Mouse (Mus musculus): ENCODE measurements around the gene Wdr95.
"Not testable (repeated sequence)": the region's sequence is repeated elsewhere in the genome, so short reads cannot be mapped to it uniquely, and the experiment has no call there.

Wdr95 gene

GRCm38 (mm10) chr5:149517116-149517515, 11.4 kb upstream of the Wdr95 start:
- DNase-seq = no peak

- DNase-seq = no peak
Measured at GRCm38 (mm10) chr5:149520806-149521205, 7.7 kb upstream of the Wdr95 start.

GRCm38 (mm10) chr5:149523856-149524241, 4.6 kb upstream of the Wdr95 start:
- no peak for DNase-seq

- DNase-seq = peak; percentile 59
Measured at GRCm38 (mm10) chr5:149524242-149524858, 4.1 kb upstream of the Wdr95 start.

DNA sequence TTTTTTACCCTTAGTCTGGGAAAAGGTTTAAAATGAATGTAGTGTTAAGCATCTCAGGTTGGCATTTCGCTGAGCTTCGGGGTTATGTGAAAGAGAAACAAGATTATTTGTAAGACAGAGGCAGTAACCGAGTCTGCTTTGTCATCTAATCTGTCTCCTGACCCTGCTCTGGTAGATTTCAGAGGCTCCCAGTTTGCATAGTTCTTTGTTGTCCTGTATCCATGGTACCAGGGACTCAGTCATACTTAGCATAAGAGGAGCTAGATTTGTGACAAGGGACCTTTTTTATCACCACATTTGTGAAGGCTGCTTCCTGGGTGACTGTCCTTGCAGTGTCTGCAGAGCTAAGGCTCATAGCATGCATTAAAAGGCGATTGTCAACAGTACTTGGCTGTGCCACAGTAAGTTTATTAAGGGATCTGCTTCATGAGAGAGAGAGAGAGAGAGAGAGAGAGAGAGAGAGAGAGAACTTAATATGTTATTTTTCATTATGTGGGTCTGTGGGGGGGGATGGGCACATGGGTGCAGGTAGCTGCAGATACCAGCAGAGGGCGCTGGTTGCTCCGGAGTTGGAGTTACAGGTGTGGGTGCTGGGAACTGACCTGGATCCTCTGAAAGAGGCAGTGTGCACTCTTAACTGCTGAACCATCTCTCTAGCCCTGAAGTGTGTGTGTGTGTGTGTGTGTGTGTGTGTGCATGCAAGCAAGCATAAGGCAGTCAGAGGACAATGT, 3.3 kb upstream of the Wdr95 start:
- no peak for DNase-seq

DNA sequence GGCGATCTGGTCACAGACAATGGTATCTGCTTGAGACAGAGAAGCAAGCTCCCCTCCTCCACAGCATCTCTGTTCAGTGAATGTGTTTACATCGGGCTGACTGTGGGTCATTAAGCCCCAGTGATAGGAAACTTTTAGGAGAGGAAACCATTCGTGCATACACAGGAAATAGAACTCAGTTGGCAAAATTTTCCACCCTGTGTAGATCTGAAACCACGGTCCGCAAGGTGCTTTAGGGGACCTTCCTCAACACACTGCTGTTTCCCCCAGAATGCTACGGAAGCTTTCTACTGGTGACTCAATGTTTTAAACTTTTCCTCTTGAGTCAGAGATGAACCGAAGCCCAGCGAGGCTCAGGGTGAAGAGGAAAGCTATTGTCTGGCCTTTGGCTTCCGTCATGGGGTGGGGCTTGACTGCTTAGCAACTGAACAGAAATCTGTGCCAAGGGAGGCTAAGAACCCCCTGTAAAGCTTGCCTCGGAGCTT, 2.0 kb upstream of the Wdr95 start:
- peak; percentile 38 for DNase-seq

- DNase-seq = not testable (repeated sequence)
Measured at GRCm38 (mm10) chr5:149527292-149527691, 1.2 kb upstream of the Wdr95 start.

- DNase-seq = no peak
Measured at GRCm38 (mm10) chr5:149533847-149534246, 5.4 kb downstream of the Wdr95 start.

DNA sequence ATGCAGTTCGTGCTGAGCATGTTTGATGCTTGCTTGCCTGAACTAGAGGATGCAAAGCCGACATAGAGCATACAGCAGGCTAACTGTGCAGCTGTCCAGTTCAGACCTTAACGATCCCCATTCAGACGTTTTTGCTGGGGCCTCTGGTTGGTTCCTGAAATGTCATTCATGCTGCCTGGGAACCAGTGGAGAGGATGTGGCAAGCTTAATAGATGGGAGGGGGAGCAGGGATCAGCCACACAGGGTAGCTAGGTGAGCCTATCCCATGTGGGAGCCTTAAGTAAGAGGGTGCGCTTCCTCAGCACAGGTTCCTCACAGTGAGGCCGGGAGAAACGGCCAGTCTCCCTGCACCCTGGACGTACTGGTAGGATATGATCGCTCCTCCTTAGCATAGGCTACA, 7.5 kb downstream of the Wdr95 start:
- DNase-seq = no peak

GRCm38 (mm10) chr5:149537796-149538511, 9.5 kb downstream of the Wdr95 start:
- DNase-seq = no peak

DNA sequence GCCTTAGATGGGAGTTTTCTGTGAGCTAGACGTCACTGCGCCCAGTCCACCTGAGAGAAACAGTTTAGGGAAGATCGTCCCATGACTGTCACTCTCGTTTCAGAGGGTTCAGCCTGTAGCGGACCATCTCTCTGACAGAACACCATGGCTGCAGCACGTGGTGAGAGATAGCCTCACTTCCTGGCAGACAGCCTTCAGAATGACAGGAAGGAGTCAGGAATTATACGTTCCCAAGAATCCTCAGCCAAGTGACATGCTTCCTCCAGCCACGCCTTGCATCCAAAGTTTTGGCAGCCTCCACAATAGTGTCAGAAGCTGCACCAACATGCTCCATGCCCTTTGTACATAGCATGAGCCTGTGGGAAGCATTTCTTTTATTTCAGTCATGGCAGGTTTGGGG, 10.1 kb downstream of the Wdr95 start:
- no peak for DNase-seq

DNA sequence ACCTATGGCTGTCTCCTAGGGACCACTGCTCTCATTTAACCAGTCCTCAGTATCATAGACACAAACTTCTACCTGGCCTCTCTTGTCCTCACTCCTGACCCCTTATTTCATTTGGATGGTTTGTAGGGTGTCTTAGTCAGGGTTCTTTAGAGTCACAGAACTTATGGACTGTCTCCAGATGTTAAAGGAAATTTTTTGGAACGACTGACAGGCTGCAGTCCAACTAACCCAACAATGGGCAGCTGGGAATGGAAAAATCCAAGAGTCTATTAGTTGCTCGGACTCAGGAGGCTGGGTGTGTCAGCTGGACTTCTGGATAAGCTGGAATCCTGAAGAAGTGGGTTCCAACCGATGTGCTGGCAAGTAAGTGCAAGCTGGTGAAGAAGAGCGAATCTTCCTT, 10.6 kb downstream of the Wdr95 start:
- DNase-seq = no peak

DNA sequence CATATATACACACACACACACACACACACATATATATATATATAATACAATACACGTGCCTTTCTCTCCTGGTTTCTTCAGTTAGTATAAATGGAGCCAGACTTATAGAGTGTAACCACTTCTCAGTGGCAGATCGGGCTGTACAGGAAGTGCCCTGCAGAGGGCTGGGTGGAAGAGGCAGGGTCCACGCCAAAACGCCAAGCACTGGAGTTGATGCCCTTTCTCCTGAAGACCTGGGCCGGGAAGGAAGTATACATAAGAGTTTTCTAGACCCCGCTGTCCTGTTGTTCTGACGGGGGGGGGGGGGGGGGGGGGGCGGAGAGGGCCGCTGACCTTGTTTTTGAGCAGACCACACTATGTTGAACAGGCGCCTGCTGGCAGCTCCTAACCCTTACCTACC, 22.7 kb downstream of the Wdr95 start:
- DNase-seq = no peak

DNA sequence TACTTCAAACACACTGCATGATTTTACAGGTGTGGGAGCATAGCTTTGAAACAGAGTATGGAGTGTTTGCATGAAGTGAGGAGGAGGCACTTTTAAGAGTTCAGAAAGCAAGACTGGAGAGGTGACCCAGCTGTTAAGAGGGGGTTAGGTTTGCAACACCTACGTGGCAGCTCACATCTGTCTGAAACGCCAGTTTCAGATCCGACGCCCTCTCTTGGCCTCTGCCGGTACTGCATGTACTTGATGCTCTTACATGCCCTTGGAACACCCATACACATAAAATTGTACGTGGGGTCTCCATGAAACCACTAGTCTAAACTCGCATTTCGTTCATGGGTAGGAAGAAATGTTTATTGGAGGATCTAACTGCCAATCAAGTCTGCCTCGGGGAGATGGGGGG, 24.3 kb downstream of the Wdr95 start:
- DNase-seq = no peak

DNA sequence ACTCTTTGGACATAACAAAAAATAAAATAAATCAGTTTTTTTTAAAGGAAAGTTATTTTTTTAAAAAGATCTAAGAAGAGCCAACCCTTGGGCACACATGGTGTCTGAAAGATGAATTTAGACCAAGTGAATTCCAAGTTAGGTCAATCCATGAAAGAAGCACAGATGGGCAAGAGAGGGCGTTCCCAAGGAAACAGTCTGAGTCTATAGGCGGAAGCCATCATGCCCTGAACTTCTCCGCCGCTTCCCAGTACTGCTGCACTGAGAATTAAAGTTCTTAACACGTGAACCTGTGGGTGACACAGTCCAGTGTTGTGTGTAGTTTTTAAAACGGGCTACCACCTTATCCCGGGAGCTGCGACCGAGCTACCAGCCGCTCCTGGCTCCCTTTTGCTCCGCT, 24.9 kb downstream of the Wdr95 start:
- DNase-seq = no peak

DNA sequence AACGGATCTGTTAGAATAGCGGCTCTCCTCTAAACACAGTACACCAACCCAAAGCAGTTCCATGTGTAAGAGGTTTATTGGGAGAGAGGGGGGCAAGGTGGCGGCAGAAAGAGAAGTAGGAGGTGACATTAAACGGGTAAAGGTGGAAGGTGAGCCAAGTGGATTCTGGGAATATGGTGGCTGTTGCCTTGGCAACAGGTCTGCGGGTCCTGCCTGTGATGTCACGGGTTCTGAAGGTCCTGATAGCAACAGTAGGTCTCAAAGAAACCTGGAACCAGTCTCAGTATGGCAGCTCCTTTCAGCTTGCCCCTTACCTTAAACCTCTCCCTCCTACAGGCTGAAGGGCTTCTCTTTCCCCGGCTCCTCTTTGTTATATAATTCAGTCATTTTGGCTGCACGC, 25.9 kb downstream of the Wdr95 start:
- DNase-seq = no peak

- DNase-seq = no peak
Measured at GRCm38 (mm10) chr5:149560903-149561588, 32.6 kb downstream of the Wdr95 start.

- DNase-seq = no peak
Measured at GRCm38 (mm10) chr5:149566026-149566425, 37.5 kb downstream of the Wdr95 start.

- DNase-seq = no peak
Measured at GRCm38 (mm10) chr5:149566957-149567356, 38.5 kb downstream of the Wdr95 start.

GRCm38 (mm10) chr5:149568993-149569392, 40.5 kb downstream of the Wdr95 start:
- DNase-seq = no peak

GRCm38 (mm10) chr5:149576977-149577376, 48.5 kb downstream of the Wdr95 start:
- no peak for DNase-seq

DNA sequence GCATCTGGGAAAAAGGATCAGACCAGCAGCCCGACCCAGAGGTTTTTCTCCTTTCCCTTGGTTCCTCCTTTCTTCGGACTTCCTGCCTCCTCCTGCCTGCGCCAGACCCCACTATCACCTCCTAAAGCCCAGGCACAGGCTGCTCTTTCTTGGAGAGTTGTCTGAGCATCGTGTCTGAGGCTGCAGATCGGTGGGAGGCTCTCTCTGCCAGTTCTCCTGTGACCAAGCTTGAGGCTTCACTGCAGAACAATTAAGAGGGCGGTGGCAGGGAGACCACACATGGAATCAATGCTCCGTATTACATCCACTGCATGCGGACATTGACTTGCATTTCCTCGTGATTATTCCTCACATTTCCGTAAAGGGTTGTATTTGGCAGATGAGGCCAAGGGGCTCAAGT, 49.0 kb downstream of the Wdr95 start:
- no peak for DNase-seq

DNA sequence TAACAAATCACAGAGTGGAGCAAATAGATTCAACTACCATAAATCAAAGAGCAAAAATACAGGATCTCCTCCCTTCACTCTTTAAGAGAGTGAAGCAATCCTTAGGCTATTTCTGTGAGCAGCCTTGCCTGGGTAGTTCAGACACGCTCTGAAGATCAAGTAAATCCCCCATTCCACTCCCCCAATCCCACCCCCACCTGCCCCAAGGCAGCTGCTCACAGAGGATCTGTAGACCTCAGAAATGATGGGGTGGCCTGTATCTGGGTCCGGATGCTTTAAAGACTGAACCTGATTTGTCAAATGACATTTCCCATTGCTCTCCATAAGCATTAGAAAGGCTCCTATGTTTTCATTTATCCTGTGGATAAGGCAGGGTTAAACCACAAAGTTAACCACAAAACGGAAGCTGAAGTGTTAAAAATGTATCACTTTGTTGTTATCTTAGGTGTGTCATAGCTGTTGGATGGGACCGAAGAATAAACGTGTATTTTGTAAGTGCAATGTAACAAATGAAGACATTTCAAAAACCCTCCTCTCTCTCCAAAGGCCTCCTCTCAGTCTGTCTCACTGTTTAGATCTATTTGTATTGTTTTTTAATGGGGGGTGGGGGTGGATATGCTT, 54.3 kb downstream of the Wdr95 start:
- no peak for DNase-seq
